Mouse (Mus musculus): ENCODE measurements at regions not wholly inside any gene's neighbourhood (a gene's known extent, or its start where the extent isn't known, plus 50 kb on each side); places are given as distances from the start of the nearest gene placed in this dataset.

- no peak overlapping the region for H3K4me3 ChIP-seq (ENCODE audit: low read depth, low read length)
- no peaks in the 10 kb centered on the region for H3K36me3 ChIP-seq (replicated peaks)
- H3K27me3 ChIP-seq (ENCODE audit: insufficient read depth, low read length): peaks cover 9% of the 10 kb centered on the region
- DNase-seq (ENCODE audit: low spot score) (no peak), ATAC-seq (ENCODE audit: extremely low read depth, insufficient number of reproducible peaks, low FRiP score, poor library complexity, severe bottlenecking) (no peak)
- H3K9me3 ChIP-seq (replicated peaks): no peaks in the 10 kb centered on the region
- TF ChIP-seq POLR2AphosphoS5 (IDR thresholded peaks at IDR 0.05; ENCODE audit: insufficient replicate concordance, low read depth, low read length) (no peak), CTCF (IDR thresholded peaks at IDR 0.05; ENCODE audit: low read depth, low read length) (no peak), GATA2 (IDR thresholded peaks at IDR 0.05; ENCODE audit: borderline replicate concordance, low read depth, low read length) (no peak), TAL1 (conservative IDR thresholded peaks at IDR 0.05; ENCODE audit: low read depth, low read length) (no peak), GATA1 (IDR thresholded peaks at IDR 0.05; ENCODE audit: borderline replicate concordance, low read length) (no peak)
- no peaks in the 10 kb centered on the region; the same call in 1 of the 2 replicates for H3K4me1 ChIP-seq (ENCODE audit: insufficient read depth, low read depth, low read length)
These were observed 103.0 kb downstream of the Nab1 start for GRCm38 (mm10) chr1:52397460-52397859.

GRCm38 (mm10) chr1:52392933-52393332 is 107.5 kb downstream of the Nab1 start:
- peaks cover 18% of the 10 kb centered on the region for H3K27me3 ChIP-seq (ENCODE audit: insufficient read depth, low read length)
- no peaks in the 10 kb centered on the region for H3K9me3 ChIP-seq (replicated peaks)
- no peaks in the 10 kb centered on the region for H3K36me3 ChIP-seq (replicated peaks)
- H3K4me1 ChIP-seq (ENCODE audit: insufficient read depth, low read depth, low read length): peaks cover 5% of the 10 kb centered on the region
- no peak overlapping the region for H3K4me3 ChIP-seq (ENCODE audit: low read depth, low read length)
- no peak for DNase-seq (ENCODE audit: low spot score)
- TF ChIP-seq GATA1 (IDR thresholded peaks at IDR 0.05; ENCODE audit: borderline replicate concordance, low read length): no peak
- ATAC-seq (ENCODE audit: extremely low read depth, insufficient number of reproducible peaks, low FRiP score, poor library complexity, severe bottlenecking): no peak

- no peak for DNase-seq (ENCODE audit: low spot score)
- Histone ChIP-seq H3K27me3 (ENCODE audit: insufficient read depth, low read length) (peaks cover 18% of the 10 kb centered on the region), H3K9me3 (replicated peaks) (no peaks in the 10 kb centered on the region), H3K4me3 (ENCODE audit: low read depth, low read length) (no peak overlapping the region), H3K4me1 (ENCODE audit: insufficient read depth, low read depth, low read length) (peaks cover 5% of the 10 kb centered on the region), H3K36me3 (replicated peaks) (no peaks in the 10 kb centered on the region)
- TF ChIP-seq POLR2AphosphoS5 (IDR thresholded peaks at IDR 0.05; ENCODE audit: insufficient replicate concordance, low read depth, low read length) (no peak), CTCF (IDR thresholded peaks at IDR 0.05; ENCODE audit: low read depth, low read length) (no peak), GATA2 (IDR thresholded peaks at IDR 0.05; ENCODE audit: borderline replicate concordance, low read depth, low read length) (no peak), GATA1 (IDR thresholded peaks at IDR 0.05; ENCODE audit: borderline replicate concordance, low read length) (no peak)
- no peak for ATAC-seq (ENCODE audit: extremely low read depth, insufficient number of reproducible peaks, low FRiP score, poor library complexity, severe bottlenecking)
These were observed 111.6 kb downstream of the Nab1 start for GRCm38 (mm10) chr1:52388836-52389235.

- ATAC-seq (ENCODE audit: extremely low read depth, insufficient number of reproducible peaks, low FRiP score, poor library complexity, severe bottlenecking) (no peak), DNase-seq (ENCODE audit: low spot score) (no peak)
- H3K36me3 ChIP-seq (replicated peaks): no peaks in the 10 kb centered on the region
- H3K4me1 ChIP-seq (ENCODE audit: insufficient read depth, low read depth, low read length): peaks cover 5% of the 10 kb centered on the region
- H3K4me3 ChIP-seq (ENCODE audit: low read depth, low read length): no peak overlapping the region
- H3K9me3 ChIP-seq (replicated peaks): no peaks in the 10 kb centered on the region
- peaks cover 18% of the 10 kb centered on the region for H3K27me3 ChIP-seq (ENCODE audit: insufficient read depth, low read length)
- TF ChIP-seq CTCF (IDR thresholded peaks at IDR 0.05; ENCODE audit: low read depth, low read length): no peak
- no peak for TF ChIP-seq POLR2AphosphoS5 (IDR thresholded peaks at IDR 0.05; ENCODE audit: insufficient replicate concordance, low read depth, low read length)
- no peak for TF ChIP-seq GATA1 (IDR thresholded peaks at IDR 0.05; ENCODE audit: borderline replicate concordance, low read length)
- no peak for TF ChIP-seq GATA2 (IDR thresholded peaks at IDR 0.05; ENCODE audit: borderline replicate concordance, low read depth, low read length)
These were observed 112.4 kb downstream of the Nab1 start for GRCm38 (mm10) chr1:52388118-52388517.

GRCm38 (mm10) chr1:52387062-52387461 is 113.4 kb downstream of the Nab1 start:
- ATAC-seq (ENCODE audit: extremely low read depth, insufficient number of reproducible peaks, low FRiP score, poor library complexity, severe bottlenecking): peak; percentile 4; the same call in 1 of the 2 replicates
- H3K9me3 ChIP-seq (replicated peaks): no peaks in the 10 kb centered on the region
- peaks cover 5% of the 10 kb centered on the region for H3K4me1 ChIP-seq (ENCODE audit: insufficient read depth, low read depth, low read length)
- H3K27me3 ChIP-seq (ENCODE audit: insufficient read depth, low read length): peaks cover 18% of the 10 kb centered on the region
- no peak overlapping the region for H3K4me3 ChIP-seq (ENCODE audit: low read depth, low read length)
- no peak for TF ChIP-seq POLR2AphosphoS5 (IDR thresholded peaks at IDR 0.05; ENCODE audit: insufficient replicate concordance, low read depth, low read length)
- no peak for TF ChIP-seq GATA1 (IDR thresholded peaks at IDR 0.05; ENCODE audit: borderline replicate concordance, low read length)
- TF ChIP-seq TAL1 (conservative IDR thresholded peaks at IDR 0.05; ENCODE audit: low read depth, low read length): no peak
- no peak for TF ChIP-seq GATA2 (IDR thresholded peaks at IDR 0.05; ENCODE audit: borderline replicate concordance, low read depth, low read length)
- TF ChIP-seq CTCF (IDR thresholded peaks at IDR 0.05; ENCODE audit: low read depth, low read length): no peak
- DNase-seq (ENCODE audit: low spot score): no peak
- no peaks in the 10 kb centered on the region for H3K36me3 ChIP-seq (replicated peaks)

GRCm38 (mm10) chr1:52375320-52375719 is 125.2 kb downstream of the Nab1 start:
- Histone ChIP-seq H3K27me3 (ENCODE audit: insufficient read depth, low read length) (peaks cover 3% of the 10 kb centered on the region; the same call in 1 of the 2 replicates), H3K9me3 (replicated peaks) (no peaks in the 10 kb centered on the region), H3K36me3 (replicated peaks) (no peaks in the 10 kb centered on the region), H3K4me1 (ENCODE audit: insufficient read depth, low read depth, low read length) (peaks cover 34% of the 10 kb centered on the region), H3K4me3 (ENCODE audit: low read depth, low read length) (no peak overlapping the region; the same call in 1 of the 2 replicates)
- TF ChIP-seq GATA2 (IDR thresholded peaks at IDR 0.05; ENCODE audit: borderline replicate concordance, low read depth, low read length) (no peak), TAL1 (conservative IDR thresholded peaks at IDR 0.05; ENCODE audit: low read depth, low read length) (no peak), CTCF (IDR thresholded peaks at IDR 0.05; ENCODE audit: low read depth, low read length) (no peak), POLR2AphosphoS5 (IDR thresholded peaks at IDR 0.05; ENCODE audit: insufficient replicate concordance, low read depth, low read length) (no peak)
- ATAC-seq (ENCODE audit: extremely low read depth, insufficient number of reproducible peaks, low FRiP score, poor library complexity, severe bottlenecking) (no peak), DNase-seq (ENCODE audit: low spot score) (no peak)

GRCm38 (mm10) chr1:52374666-52375065 is 125.8 kb downstream of the Nab1 start:
- Histone ChIP-seq H3K4me1 (ENCODE audit: insufficient read depth, low read depth, low read length) (peaks cover 34% of the 10 kb centered on the region), H3K36me3 (replicated peaks) (no peaks in the 10 kb centered on the region), H3K27me3 (ENCODE audit: insufficient read depth, low read length) (peaks cover 3% of the 10 kb centered on the region; the same call in 1 of the 2 replicates), H3K4me3 (ENCODE audit: low read depth, low read length) (no peak overlapping the region), H3K9me3 (replicated peaks) (no peaks in the 10 kb centered on the region)
- DNase-seq (ENCODE audit: low spot score) (no peak), ATAC-seq (ENCODE audit: extremely low read depth, insufficient number of reproducible peaks, low FRiP score, poor library complexity, severe bottlenecking) (no peak)
- no peak for TF ChIP-seq GATA2 (IDR thresholded peaks at IDR 0.05; ENCODE audit: borderline replicate concordance, low read depth, low read length)
- no peak for TF ChIP-seq TAL1 (conservative IDR thresholded peaks at IDR 0.05; ENCODE audit: low read depth, low read length)
- TF ChIP-seq CTCF (IDR thresholded peaks at IDR 0.05; ENCODE audit: low read depth, low read length): no peak
- TF ChIP-seq POLR2AphosphoS5 (IDR thresholded peaks at IDR 0.05; ENCODE audit: insufficient replicate concordance, low read depth, low read length): no peak
- no peak for TF ChIP-seq GATA1 (IDR thresholded peaks at IDR 0.05; ENCODE audit: borderline replicate concordance, low read length)
